Mouse (Mus musculus) C3H10T1/2 (cell line): ENCODE data around the gene Slc24a3. TPM values are rescaled to one million over a fixed set of nuclear protein-coding genes. Genes with fewer than 3 reads are reported as not detected.

Experiments
- polyA plus RNA-seq, 2 experiments: library from polyadenylated mRNA; unstranded; fragments of >200 nt; fragmentation: generic; extraction: Trizol; gene quantifications; one replicate each; pipeline ENCODE4 v1.2.1; 2012; ENCODE audit warnings: missing spikeins in 2 of 2

Slc24a3 gene
- polyA plus RNA-seq = 10 to 100 TPM in 1 of 2 experiments, under 1 TPM in 1; 0.60 to 14.7 TPM

DNA sequence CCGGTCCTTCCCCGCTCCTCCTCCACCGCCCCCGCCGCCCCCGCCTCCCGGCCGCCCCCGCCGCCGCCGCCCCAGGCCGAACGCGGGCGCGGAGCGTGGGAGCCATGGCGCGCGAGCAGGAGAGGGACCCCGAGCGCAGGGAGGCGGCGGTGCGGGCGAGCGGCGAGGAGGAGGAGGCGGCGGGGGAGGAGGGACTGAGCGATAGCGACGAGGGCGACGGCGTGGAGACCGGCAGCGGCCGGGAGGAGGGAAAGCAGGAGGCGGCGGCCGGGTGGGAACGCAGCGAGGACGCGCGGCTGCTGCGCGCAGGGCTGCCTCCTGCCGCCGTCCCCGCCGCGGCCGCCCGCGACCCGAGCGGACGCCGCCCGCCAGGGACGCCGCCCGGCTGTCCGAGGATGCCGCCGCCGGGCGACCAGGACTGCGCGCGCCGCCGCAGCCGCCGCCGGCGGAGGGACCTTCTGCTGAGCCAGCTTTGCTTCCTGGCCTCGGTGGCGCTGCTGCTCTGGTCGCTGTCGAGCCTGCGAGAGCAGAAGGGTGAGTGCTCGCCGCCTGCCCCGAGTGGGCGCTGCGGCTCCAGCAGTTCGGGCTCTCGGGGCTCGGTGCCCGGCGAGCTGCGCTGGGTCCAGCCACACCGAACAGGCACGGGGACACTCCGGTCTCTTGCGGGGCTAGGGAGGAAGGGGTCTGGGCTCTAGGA is at the start of gene Slc24a3:
TSS of gene Slc24a3 (plus strand) at position 91 of the 697 bp plus-strand sequence.

DNA sequence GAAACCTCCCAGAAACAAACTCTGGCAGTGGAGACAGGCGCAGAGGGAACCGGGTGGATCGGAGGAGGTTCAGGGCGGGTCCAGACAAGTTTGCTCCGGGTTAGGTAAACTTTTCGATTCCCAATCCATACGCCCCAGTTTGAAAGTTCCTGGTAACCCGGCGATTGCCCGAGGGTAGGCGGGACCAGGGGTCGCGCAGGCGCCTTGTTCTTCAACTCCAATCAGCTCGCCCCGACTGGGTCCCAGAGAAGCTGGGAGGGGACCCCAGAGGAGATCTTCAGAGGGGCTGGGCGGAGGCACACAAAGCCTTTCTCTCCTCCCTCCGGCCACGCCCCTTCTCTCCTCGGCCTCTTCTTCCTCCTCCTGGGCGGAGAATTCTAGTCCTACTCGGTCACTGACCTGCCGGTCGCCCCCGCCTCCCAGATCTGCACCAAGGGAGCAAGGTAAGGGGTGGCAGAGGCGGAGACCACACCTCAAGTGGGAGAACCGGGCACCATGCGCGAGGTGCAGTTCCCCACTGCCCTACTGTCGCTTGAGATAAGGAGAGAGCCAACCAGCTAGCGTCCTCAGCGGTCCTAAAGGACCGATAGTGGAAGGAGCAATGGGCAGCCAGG is 507.7 kb downstream of the Slc24a3 start, which contains the start of gene Rin2:
TSS of gene Rin2 (plus strand) at position 74 of the 614 bp plus-strand sequence.

